Mouse (Mus musculus) C2C12 (cell line): Measurements from ENCODE around the gene Folr2. TPM values are rescaled to one million over a fixed set of nuclear protein-coding genes. Genes with fewer than 3 reads are reported as not detected.

Source experiments
- H3K27me3 ChIP-seq: one replicate; pipeline ENCODE4 v1.6.1; 2011; ENCODE audit not compliant: control insufficient read depth, insufficient read depth, insufficient read length
- H3K36me3 ChIP-seq: one replicate; pipeline ENCODE4 v1.6.1; 2011; ENCODE audit not compliant: control insufficient read depth, insufficient read depth
- H3K4me3 ChIP-seq: one replicate; pipeline ENCODE4 v1.5.1; 2011; ENCODE audit warnings: mild to moderate bottlenecking, control low read depth; ENCODE audit not compliant: poor library complexity, insufficient read depth, severe bottlenecking
- H3K79me2 ChIP-seq: one replicate; pipeline ENCODE4 v1.6.1; 2011; ENCODE audit not compliant: control insufficient read depth, insufficient read depth
- H3K79me3 ChIP-seq: one replicate; pipeline ENCODE4 v1.6.1; 2011; ENCODE audit warnings: low read depth, control low read depth
- H3ac ChIP-seq: one replicate; pipeline ENCODE3; 2011; ENCODE audit warnings: low read depth; ENCODE audit not compliant: control insufficient read depth, insufficient read length
- CEBPB ChIP-seq: IDR thresholded peaks from one replicate; pipeline ENCODE4 v1.6.1; 2011; ENCODE audit warnings: low read depth, mild to moderate bottlenecking, control low read depth, moderate library complexity
- CTCF ChIP-seq: IDR thresholded peaks from one replicate; pipeline ENCODE4 v1.5.1; 2011; ENCODE audit not compliant: control insufficient read depth, insufficient read depth, insufficient read length
- FOSL1 ChIP-seq: IDR thresholded peaks from one replicate; pipeline ENCODE4 v1.8.0; 2011; ENCODE audit warnings: mild to moderate bottlenecking, low read length; ENCODE audit not compliant: poor library complexity, insufficient read depth, severe bottlenecking
- MAX ChIP-seq: IDR thresholded peaks from one replicate; pipeline ENCODE4 v1.6.1; 2011; ENCODE audit warnings: mild to moderate bottlenecking, control low read depth
- MYOD1 ChIP-seq: IDR thresholded peaks from one replicate; pipeline ENCODE4 v1.6.1; 2011; ENCODE audit warnings: low read depth; ENCODE audit not compliant: control insufficient read depth, insufficient read length
- MYOG ChIP-seq: IDR thresholded peaks from one replicate; pipeline ENCODE4 v1.6.1; 2011; ENCODE audit not compliant: control insufficient read depth, insufficient read length; ENCODE audit errors: extremely low read depth
- USF1 ChIP-seq: IDR thresholded peaks from one replicate; pipeline ENCODE4 v1.6.1; 2011; ENCODE audit warnings: low read depth, mild to moderate bottlenecking, control low read depth, moderate library complexity
- polyA plus RNA-seq: library from polyadenylated mRNA; unstranded; fragments of >200 nt; fragmentation: generic; extraction: Trizol; gene quantifications from one replicate; pipeline ENCODE4 v1.2.1, GENCODE M21; 2012; ENCODE audit warnings: missing spikeins

Folr2 gene
- polyA plus RNA-seq, 1 experiment = 0.08 TPM

DNA sequence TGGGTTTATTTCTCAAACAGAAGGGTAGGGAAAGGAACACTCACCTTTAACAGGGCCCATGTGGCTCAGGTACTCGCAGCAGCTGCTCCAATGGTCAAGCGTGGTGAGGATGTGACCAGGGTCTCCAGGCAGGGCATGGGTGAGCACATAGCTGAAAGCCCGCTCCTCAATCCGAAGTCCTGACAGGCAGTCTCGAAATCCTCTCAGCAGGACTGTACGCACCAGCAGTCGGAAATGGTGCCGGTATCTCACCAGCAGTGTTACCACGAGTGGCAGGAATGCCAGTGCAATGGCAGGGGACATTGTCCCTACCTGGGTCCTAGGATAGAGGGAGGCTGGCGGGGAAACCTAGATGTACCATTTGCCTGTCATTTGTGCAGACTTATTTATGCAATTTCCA lies 45.0 kb upstream of the Folr2 start:
- Histone ChIP-seq H3ac (no peak overlapping the region), H3K4me3 (no peak overlapping the region), H3K36me3 (no peaks in the 10 kb centered on the region), H3K27me3 (no peaks in the 10 kb centered on the region), H3K79me2 (peaks cover 11% of the 10 kb centered on the region), H3K79me3 (peaks cover 9% of the 10 kb centered on the region)
- TF ChIP-seq MYOG (no peak), MYOD1 (no peak), USF1 (no peak), CEBPB (no peak), FOSL1 (no peak), MAX (no peak), CTCF (no peak)

DNA sequence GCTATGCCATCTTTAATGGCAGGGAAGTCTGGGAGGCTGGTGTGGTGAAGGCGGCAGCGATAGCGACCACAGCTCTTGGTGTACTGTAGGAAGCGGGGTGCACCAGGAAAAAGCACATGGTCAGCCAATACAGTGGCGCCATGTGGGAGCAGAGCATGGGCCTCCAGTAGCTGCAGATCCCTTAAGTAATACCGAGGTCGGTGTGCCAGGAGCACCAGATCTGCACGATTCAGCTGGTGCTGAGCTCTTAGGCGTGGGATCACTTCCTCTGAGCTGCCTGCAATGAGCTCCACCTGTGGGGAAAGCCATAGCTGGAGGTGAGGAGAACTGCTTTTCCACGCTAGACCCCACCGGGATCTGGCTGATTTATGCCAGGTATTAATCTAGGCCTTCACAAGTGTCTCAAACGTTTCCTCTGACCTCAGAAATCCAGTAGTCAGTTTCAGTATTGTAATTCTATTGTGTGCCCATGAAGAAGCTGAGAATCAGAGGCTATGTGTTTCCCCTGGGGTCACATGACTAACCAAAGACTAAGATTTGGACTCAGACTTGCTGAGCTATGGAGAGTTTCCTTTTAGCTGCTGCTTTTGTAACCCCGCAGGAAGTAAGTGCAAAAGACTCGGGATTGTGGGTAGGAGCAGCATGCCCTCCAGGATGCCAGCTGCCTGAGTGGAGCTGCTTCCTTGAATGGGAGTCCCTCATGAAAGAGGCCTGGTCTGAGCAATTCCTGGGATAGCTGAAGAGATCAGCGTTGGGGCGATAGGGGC lies 43.5 kb upstream of the Folr2 start:
- TF ChIP-seq MYOG = no peak
- TF ChIP-seq MAX = no peak
- no peak for TF ChIP-seq MYOD1
- TF ChIP-seq CEBPB = no peak
- no peak for TF ChIP-seq FOSL1
- no peak for TF ChIP-seq USF1
- no peak for TF ChIP-seq CTCF
- Histone ChIP-seq H3ac (no peak overlapping the region), H3K4me3 (no peak overlapping the region), H3K79me3 (no peaks in the 10 kb centered on the region), H3K79me2 (no peaks in the 10 kb centered on the region), H3K27me3 (no peaks in the 10 kb centered on the region), H3K36me3 (no peaks in the 10 kb centered on the region)

DNA sequence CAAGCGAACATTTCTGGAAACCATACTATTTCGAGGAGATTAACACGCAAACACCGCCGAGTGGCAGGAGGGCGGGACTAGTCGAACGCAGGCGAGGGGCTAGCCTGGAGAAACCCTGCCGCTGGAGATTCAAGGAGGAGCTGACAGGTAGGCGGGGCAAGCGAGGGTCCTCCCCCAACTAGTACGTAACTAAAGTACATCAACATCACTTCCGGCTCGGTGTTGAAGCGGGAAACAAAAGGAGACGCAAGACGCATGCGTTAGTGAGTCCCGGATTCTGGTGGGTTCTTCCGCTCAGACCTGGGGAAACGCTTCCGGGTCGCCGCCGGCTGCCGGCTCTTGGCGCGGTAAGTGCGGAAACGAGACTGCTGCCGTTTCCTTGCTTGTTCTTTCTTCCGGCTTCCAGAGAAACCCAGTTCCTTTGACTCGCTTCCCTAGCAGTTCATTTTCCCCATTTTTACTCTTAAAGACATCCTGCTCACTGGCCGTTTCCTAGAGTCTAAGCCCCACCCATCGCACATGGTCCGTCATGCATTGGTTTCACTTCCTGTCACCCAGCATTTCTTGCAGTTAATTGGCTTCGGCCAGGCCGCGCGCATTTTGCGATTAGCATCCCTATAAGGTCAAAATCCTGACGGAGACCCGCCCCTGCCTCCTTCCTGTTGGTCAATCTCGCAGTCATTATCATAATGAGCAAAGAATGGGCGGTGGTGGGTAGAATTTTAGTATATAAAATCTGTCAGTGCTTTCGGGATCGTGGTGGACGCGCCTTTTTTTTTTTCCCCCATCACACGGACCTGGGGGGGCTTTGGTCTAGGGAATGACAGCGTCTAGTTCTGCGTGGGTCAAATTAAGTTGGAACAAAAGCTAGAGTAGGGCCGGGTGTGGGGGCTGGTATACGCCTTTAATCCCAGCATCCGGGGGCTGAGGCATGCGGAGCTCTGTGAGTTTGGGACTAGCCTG lies 39.4 kb upstream of the Folr2 start:
- TF ChIP-seq USF1 (peak; percentile 37), CTCF (no peak), MAX (peak; percentile 95)
- Histone ChIP-seq H3K36me3 (no peaks in the 10 kb centered on the region), H3K4me3 (peak overlapping the region; percentile 38), H3K27me3 (no peaks in the 10 kb centered on the region), H3K79me2 (no peaks in the 10 kb centered on the region), H3K79me3 (no peaks in the 10 kb centered on the region), H3ac (peak overlapping the region; percentile 87)

DNA sequence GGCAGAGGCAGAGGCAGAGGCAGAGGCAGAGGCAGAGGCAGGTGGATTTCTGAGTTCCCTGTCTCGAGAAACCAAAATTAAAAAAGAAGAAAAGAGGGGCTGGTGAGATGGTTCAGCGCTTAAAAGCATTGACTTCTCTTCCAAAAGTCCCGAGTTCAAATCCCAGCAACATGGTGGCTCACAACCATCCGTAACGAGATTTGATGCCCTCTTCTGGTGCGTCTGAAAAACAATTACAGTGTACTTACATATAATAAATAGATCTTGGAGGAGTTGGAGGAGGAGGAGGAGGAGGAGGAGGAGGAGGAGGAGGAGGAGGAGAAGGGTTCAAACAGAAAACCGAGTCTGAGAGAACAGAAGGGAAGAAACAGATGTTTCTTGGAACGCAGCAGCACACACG lies 38.7 kb upstream of the Folr2 start:
- TF ChIP-seq CEBPB (no peak), MYOG (no peak), FOSL1 (no peak), USF1 (no peak), CTCF (no peak), MYOD1 (no peak)
- Histone ChIP-seq H3K36me3 (no peaks in the 10 kb centered on the region), H3K79me2 (no peaks in the 10 kb centered on the region), H3K27me3 (no peaks in the 10 kb centered on the region), H3K4me3 (peak overlapping the region; percentile 38), H3ac (peak overlapping the region; percentile 55), H3K79me3 (no peaks in the 10 kb centered on the region)

DNA sequence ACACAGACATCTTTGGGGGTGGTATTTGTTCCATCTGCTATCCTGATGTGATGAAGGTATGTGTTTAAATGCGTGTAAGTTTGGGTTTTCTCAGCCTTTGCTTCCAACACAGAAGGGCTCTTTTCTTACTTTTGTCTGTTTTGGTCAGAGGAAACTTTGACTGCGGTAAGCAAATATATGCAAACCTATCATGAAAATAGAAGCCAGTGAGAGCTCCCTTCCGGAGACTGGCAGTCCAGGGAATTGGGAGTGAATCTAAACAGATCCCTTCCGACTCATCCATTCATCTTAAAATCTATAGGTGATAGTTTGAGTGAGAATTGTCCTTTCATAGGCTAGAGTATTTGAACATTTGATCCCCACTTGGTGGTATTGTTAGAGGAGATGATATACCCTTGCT lies 31.5 kb upstream of the Folr2 start:
- Histone ChIP-seq H3K79me3 (no peaks in the 10 kb centered on the region), H3K79me2 (no peaks in the 10 kb centered on the region), H3K36me3 (no peaks in the 10 kb centered on the region), H3K4me3 (no peak overlapping the region), H3K27me3 (no peaks in the 10 kb centered on the region), H3ac (no peak overlapping the region)
- no peak for TF ChIP-seq MYOG
